Mouse (Mus musculus) MEL (cell line): ENCODE measurements around the gene Gm5678. TPM values are rescaled to one million over a fixed set of nuclear protein-coding genes. Genes with fewer than 3 reads are reported as not detected.

Experiments used
- DNase-seq: peaks from one replicate; pipeline ENCODE4 v3.0.0; 2011; ENCODE audit warnings: low read depth, low spot score
- H3K27ac ChIP-seq: 2 replicates; pipeline ENCODE4 v1.5.1; 2012; ENCODE audit warnings: low read depth, mild to moderate bottlenecking, control low read depth, low read length, moderate library complexity; ENCODE audit not compliant: control insufficient read depth
- H3K27me3 ChIP-seq, 2 experiments: fragments of 150-350 bp in 1 of 2; sonication (generic) in 1 of 2; 2 replicates each; pipeline ENCODE4 v1.6.1; 2012; ENCODE audit warnings: low read length in 2 of 2, mild to moderate bottlenecking in 2 of 2, improper control_type of control experiment in 1 of 2, moderate library complexity in 1 of 2; ENCODE audit not compliant: insufficient read depth in 2 of 2, control insufficient read depth in 1 of 2
- H3K36me3 ChIP-seq, 2 experiments: 2 replicates each; pipeline ENCODE4 v1.6.1; 2012 to 2014; ENCODE audit warnings: low read length in 2 of 2, improper control_type of control experiment in 1 of 2, inconsistent platforms in 1 of 2, mild to moderate bottlenecking in 1 of 2; ENCODE audit not compliant: insufficient read depth in 2 of 2, control insufficient read depth in 1 of 2
- H3K4me1 ChIP-seq, 2 experiments: fragments of 150-350 bp in 1 of 2; sonication (generic) in 1 of 2; 2 replicates each; pipeline ENCODE4 v1.6.1; 2012; ENCODE audit warnings: low read length in 2 of 2, improper control_type of control experiment in 1 of 2, mild to moderate bottlenecking in 1 of 2; ENCODE audit not compliant: insufficient read depth in 2 of 2, control insufficient read depth in 1 of 2
- H3K4me3 ChIP-seq, 2 experiments: fragments of 150-350 bp in 1 of 2; sonication (generic) in 1 of 2; 2 replicates each; pipeline ENCODE4 v1.5.1; 2012; ENCODE audit warnings: low read depth in 2 of 2, low read length in 2 of 2, mild to moderate bottlenecking in 2 of 2, moderate library complexity in 2 of 2, control low read depth in 1 of 2, improper control_type of control experiment in 1 of 2; ENCODE audit not compliant: control insufficient read depth in 1 of 2, insufficient read depth in 1 of 2
- H3K79me2 ChIP-seq: 2 replicates; pipeline ENCODE4 v1.6.1; 2012; ENCODE audit warnings: mild to moderate bottlenecking, low read length, moderate library complexity; ENCODE audit not compliant: control insufficient read depth, poor library complexity, insufficient read depth
- H3K9ac ChIP-seq: 2 replicates; pipeline ENCODE4 v1.6.1; 2012; ENCODE audit warnings: low read depth, mild to moderate bottlenecking, control low read depth, low read length, moderate library complexity; ENCODE audit not compliant: control insufficient read depth, poor library complexity, severe bottlenecking
- H3K9me3 ChIP-seq: fragments of 150-350 bp; sonication (generic); replicated peaks from 2 replicates; pipeline ENCODE4 v1.6.1; 2012; ENCODE audit warnings: mild to moderate bottlenecking, low read length, improper control_type of control experiment, moderate library complexity; ENCODE audit not compliant: insufficient read depth
- CHD1 ChIP-seq: IDR thresholded peaks from 2 replicates; pipeline ENCODE4 v1.6.1; 2012; ENCODE audit warnings: low read depth, mild to moderate bottlenecking, inconsistent platforms, low read length, improper control_type of control experiment
- CTCF ChIP-seq, 3 experiments: IDR thresholded peaks in 2 of 3; conservative IDR thresholded peaks in 1 of 3; 2 replicates each; pipeline ENCODE4 v1.5.1; 2011 to 2012; ENCODE audit warnings: low read length in 3 of 3, low read depth in 2 of 3, mild to moderate bottlenecking in 2 of 3, improper control_type of control experiment in 1 of 3, inconsistent platforms in 1 of 3, mixed read lengths in 1 of 3, moderate library complexity in 1 of 3; ENCODE audit not compliant: control insufficient read depth in 1 of 3, insufficient read depth in 1 of 3, poor library complexity in 1 of 3, severe bottlenecking in 1 of 3
- GABPA ChIP-seq: IDR thresholded peaks from 2 replicates; pipeline ENCODE4 v1.6.1; 2012; ENCODE audit warnings: low read depth, mild to moderate bottlenecking, inconsistent platforms, low read length, improper control_type of control experiment, moderate library complexity
- JUND ChIP-seq: IDR thresholded peaks from 2 replicates; pipeline ENCODE4 v1.6.1; 2011; ENCODE audit warnings: low read depth, mild to moderate bottlenecking, improper control_type of control experiment, low read length
- MAFK ChIP-seq: IDR thresholded peaks from 2 replicates; pipeline ENCODE4 v1.6.1; 2011; ENCODE audit warnings: low read depth, mild to moderate bottlenecking, low read length, improper control_type of control experiment, borderline replicate concordance
- MAZ ChIP-seq: IDR thresholded peaks from 2 replicates; pipeline ENCODE4 v1.6.1; 2012; ENCODE audit warnings: low read depth, mild to moderate bottlenecking, inconsistent platforms, low read length, improper control_type of control experiment
- MYB ChIP-seq: IDR thresholded peaks from 2 replicates; pipeline ENCODE4 v1.6.1; 2011; ENCODE audit warnings: mild to moderate bottlenecking, low read depth, low read length, improper control_type of control experiment
- MYC ChIP-seq: IDR thresholded peaks from 2 replicates; pipeline ENCODE4 v1.6.1; 2011; ENCODE audit warnings: low read depth, mild to moderate bottlenecking, low read length, improper control_type of control experiment, moderate library complexity
- NRF1 ChIP-seq: IDR thresholded peaks from 2 replicates; pipeline ENCODE4 v1.6.1; 2014; ENCODE audit warnings: low read depth, mild to moderate bottlenecking, inconsistent platforms, low read length, improper control_type of control experiment, moderate library complexity; ENCODE audit not compliant: poor library complexity, insufficient read depth, severe bottlenecking
- POLR2AphosphoS5 ChIP-seq: IDR thresholded peaks from 2 replicates; pipeline ENCODE4 v1.6.1; 2012; ENCODE audit warnings: low read depth, borderline replicate concordance, mild to moderate bottlenecking, inconsistent platforms, low read length, moderate library complexity, mixed read lengths
- USF1 ChIP-seq: IDR thresholded peaks from 2 replicates; pipeline ENCODE4 v1.6.1; 2014; ENCODE audit warnings: low read depth, mild to moderate bottlenecking, inconsistent platforms, low read length, improper control_type of control experiment, moderate library complexity
- USF2 ChIP-seq, 2 experiments: IDR thresholded peaks; 2 replicates each; pipeline ENCODE4 v1.6.1; 2011 to 2012; ENCODE audit warnings: improper control_type of control experiment in 2 of 2, low read length in 2 of 2, borderline replicate concordance in 1 of 2, inconsistent platforms in 1 of 2, low read depth in 1 of 2, mild to moderate bottlenecking in 1 of 2; ENCODE audit not compliant: insufficient read depth in 1 of 2
- ZC3H11A ChIP-seq: IDR thresholded peaks from 2 replicates; pipeline ENCODE4 v1.6.1; 2012; ENCODE audit warnings: low read depth, mild to moderate bottlenecking, inconsistent platforms, low read length, improper control_type of control experiment
- ZKSCAN1 ChIP-seq: IDR thresholded peaks from 2 replicates; pipeline ENCODE4 v1.6.1; 2012; ENCODE audit warnings: low read depth, mild to moderate bottlenecking, inconsistent platforms, low read length, improper control_type of control experiment, moderate library complexity
- ZMIZ1 ChIP-seq: IDR thresholded peaks from 2 replicates; pipeline ENCODE4 v1.6.1; 2012; ENCODE audit warnings: low read depth, mild to moderate bottlenecking, inconsistent platforms, low read length, improper control_type of control experiment, moderate library complexity
- polyA plus RNA-seq, 2 experiments: library from polyadenylated mRNA; stranded (reverse) in 1 of 2; unstranded in 1 of 2; fragments of >175 nt in 1 of 2; fragments of >200 nt in 1 of 2; gene quantifications; 2 replicates each; pipeline versions ENCODE4 v1.2.1 to v1.2.4; 2012; ENCODE audit warnings: low replicate concordance in 2 of 2, low read depth in 1 of 2; ENCODE audit not compliant: insufficient read length in 2 of 2, insufficient read depth in 1 of 2, missing spikeins in 1 of 2
- total RNA-seq: library from RNA; depleted of rRNA; stranded (reverse); fragments of 300-350 nt; gene quantifications from 2 replicates; pipeline ENCODE4 v1.2.3, GENCODE M21; 2012

The Gm5678 gene
- total and polyA plus RNA-seq, 3 experiments: 4.6 TPM; not detected in 2

DNA sequence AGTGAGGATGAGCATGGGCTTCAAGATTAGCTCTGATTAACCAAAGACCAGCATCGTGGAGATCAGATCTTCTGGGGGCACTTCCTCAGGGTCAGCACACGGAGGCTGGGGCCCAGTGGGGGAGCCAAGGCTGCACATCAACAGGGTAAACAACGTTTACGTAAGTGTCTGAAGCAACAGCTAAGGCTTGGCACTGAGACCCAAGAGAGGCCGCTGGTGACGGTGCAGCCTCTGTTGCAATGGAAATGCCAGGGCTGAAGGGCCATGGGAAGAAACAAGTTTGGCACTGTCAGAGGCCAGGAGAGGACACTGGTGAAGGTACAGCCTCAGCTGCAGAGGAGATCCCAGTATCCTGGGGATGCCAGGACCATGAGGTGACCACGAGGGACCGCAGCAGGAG lies 34.5 kb upstream of the Gm5678 start (continued):
- no peak for TF ChIP-seq USF2 (IDR thresholded peaks at IDR 0.05; ENCODE audit: borderline replicate concordance in 1 of 2, insufficient read depth in 1 of 2, low read depth in 1 of 2, low read length in 2 of 2)

DNA sequence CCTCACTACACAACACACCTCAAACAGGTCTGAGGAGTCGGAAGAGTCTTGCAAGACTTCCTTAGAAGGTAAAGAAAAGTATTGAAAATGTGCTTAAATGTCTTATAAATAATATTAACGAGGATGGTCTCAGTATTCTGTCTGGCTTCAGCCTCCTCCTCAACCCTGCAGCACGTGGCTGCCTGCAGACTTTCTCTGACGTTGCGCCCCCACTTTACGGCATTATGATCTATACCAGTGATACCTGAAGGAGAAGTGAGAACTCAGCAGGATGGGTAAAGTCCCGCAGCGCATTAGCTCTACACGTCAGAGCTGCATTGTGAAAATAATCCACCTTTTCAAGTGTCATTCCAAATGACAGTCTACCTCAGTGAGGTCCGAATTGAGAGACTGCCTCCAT lies 33.4 kb upstream of the Gm5678 start:
- H3K36me3 ChIP-seq: peaks cover 0 to 3% of the 10 kb centered on the region in 2 experiments; a peak in 1 of 4 replicates
- H3K4me3 ChIP-seq: no peak overlapping the region
- no peak for DNase-seq
- no peaks in the 10 kb centered on the region for H3K79me2 ChIP-seq
- no peaks in the 10 kb centered on the region for H3K4me1 ChIP-seq
- H3K9ac ChIP-seq: no peak overlapping the region
- H3K27me3 ChIP-seq: no peaks in the 10 kb centered on the region
- H3K9me3 ChIP-seq: no peaks in the 10 kb centered on the region
- TF ChIP-seq ZC3H11A (no peak), MYC (no peak), CHD1 (no peak), MYB (no peak), ZKSCAN1 (no peak), USF2 (IDR thresholded peaks at IDR 0.05; ENCODE audit: borderline replicate concordance in 1 of 2, insufficient read depth in 1 of 2, low read depth in 1 of 2, low read length in 2 of 2) (no peak), MAZ (no peak), MAFK (no peak), CTCF (IDR thresholded peaks at IDR 0.05 in 2 of 3, conservative IDR thresholded peaks at IDR 0.05 in 1 of 3; ENCODE audit: control insufficient read depth in 1 of 3, insufficient read depth in 1 of 3, low read depth in 2 of 3, low read length in 3 of 3, poor library complexity in 1 of 3, severe bottlenecking in 1 of 3) (no peak), GABPA (no peak), ZMIZ1 (no peak), USF1 (no peak)
- no peak overlapping the region for H3K27ac ChIP-seq

DNA sequence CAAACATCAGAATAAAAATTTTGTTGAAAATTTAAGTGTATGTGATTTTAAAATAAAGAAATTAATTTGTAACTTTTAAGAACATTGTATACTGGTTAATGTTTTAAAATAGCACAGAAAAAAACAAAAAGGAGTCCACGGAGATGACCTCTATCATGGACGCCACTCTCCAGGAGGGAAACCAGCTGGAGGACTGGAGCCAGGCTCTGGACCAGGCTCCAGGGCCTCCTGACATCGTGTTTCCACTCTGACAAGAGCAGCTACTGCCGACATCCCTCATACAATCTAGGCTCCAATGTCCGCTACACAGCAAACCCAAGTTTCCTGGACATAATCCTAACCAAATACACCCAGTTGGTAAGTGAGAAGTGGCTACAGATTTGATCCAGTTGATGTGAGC lies 32.1 kb upstream of the Gm5678 start:
- Histone ChIP-seq H3K27ac (no peak overlapping the region), H3K9me3 (no peaks in the 10 kb centered on the region), H3K4me3 (no peak overlapping the region), H3K36me3 (peaks cover 0 to 3% of the 10 kb centered on the region in 2 experiments; a peak in 1 of 4 replicates), H3K4me1 (no peaks in the 10 kb centered on the region), H3K9ac (no peak overlapping the region), H3K27me3 (no peaks in the 10 kb centered on the region), H3K79me2 (no peaks in the 10 kb centered on the region)
- no peak for DNase-seq
- TF ChIP-seq JUND (no peak), MAFK (no peak), ZC3H11A (no peak), POLR2AphosphoS5 (no peak), ZKSCAN1 (no peak), GABPA (no peak), NRF1 (no peak), MAZ (no peak), USF1 (no peak)
